Mouse (Mus musculus): Measurements from ENCODE around the gene Smg7. TPM values are rescaled to one million over a fixed set of nuclear protein-coding genes. Genes with fewer than 3 reads are reported as not detected.

Gene Smg7
- polyA plus RNA-seq, 1 experiment from 2014 or later: 23.1 TPM

DNA sequence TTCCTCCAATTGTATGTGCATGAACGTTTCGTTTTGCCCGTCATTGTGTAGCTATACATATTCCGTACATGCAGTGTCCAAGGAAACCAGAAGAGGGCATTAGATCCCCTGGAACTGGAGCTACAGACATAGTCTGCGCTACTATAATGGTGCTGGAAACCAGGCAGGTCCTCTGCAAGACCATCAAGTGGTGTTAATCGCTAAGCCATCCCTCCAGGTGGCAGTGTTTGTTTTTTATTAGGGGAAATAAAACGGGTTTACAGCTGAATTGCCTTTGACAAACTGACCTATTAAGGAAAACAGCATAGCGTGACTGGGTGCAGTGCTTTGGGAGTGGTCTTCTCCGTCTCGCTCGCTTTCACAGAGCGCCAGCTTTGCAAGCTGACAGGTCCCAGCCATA is 112.2 kb downstream of the Smg7 start:
- ATAC-seq (replicated peaks; ENCODE audit: low FRiP score, low read depth) (peak; percentile 82), DNase-seq (ENCODE audit: low spot score) (peak; percentile 88)
- no peaks in the 10 kb centered on the region for H3K9me3 ChIP-seq (replicated peaks; ENCODE audit: low read length)
- H3K27me3 ChIP-seq (ENCODE audit: insufficient read depth, low read length): no peaks in the 10 kb centered on the region
- no peak overlapping the region for H3K27ac ChIP-seq
- no peaks in the 10 kb centered on the region for H3K36me3 ChIP-seq (ENCODE audit: insufficient read depth, low read length)
- peaks cover 7% of the 10 kb centered on the region for H3K4me1 ChIP-seq (replicated peaks; ENCODE audit: insufficient read depth, low read length)
- WGBS: 9% methylated on average over 12 of the region's 12 CpGs
- H3K4me3 ChIP-seq (replicated peaks; ENCODE audit: low read depth, low read length): no peak overlapping the region
- peak; percentile 91 for TF ChIP-seq CTCF (IDR thresholded peaks at IDR 0.05; ENCODE audit: low read depth)
- H3K4me2 ChIP-seq (ENCODE audit: low read length): peak overlapping the region; percentile 13; the same call in 1 of the 2 replicates
- H3K9ac ChIP-seq (ENCODE audit: low read depth, low read length): no peak overlapping the region

- H3K9ac ChIP-seq (ENCODE audit: low read depth, low read length): no peak overlapping the region
- no peaks in the 10 kb centered on the region for H3K36me3 ChIP-seq (ENCODE audit: insufficient read depth, low read length)
- DNase-seq (ENCODE audit: low spot score) (no peak), ATAC-seq (replicated peaks; ENCODE audit: low FRiP score, low read depth) (no peak)
- H3K4me2 ChIP-seq (ENCODE audit: low read length): no peak overlapping the region
- H3K9me3 ChIP-seq (replicated peaks; ENCODE audit: low read length): no peaks in the 10 kb centered on the region
- no peak overlapping the region for H3K27ac ChIP-seq
- H3K4me1 ChIP-seq (replicated peaks; ENCODE audit: insufficient read depth, low read length): peaks cover 7% of the 10 kb centered on the region
- H3K4me3 ChIP-seq (replicated peaks; ENCODE audit: low read depth, low read length): no peak overlapping the region
- H3K27me3 ChIP-seq (ENCODE audit: insufficient read depth, low read length): no peaks in the 10 kb centered on the region
- 49% methylated on average over 4 of the region's 4 CpGs for WGBS
- TF ChIP-seq CTCF (IDR thresholded peaks at IDR 0.05; ENCODE audit: low read depth): no peak
Observed at GRCm38 (mm10) chr1:152788121-152788660, 114.3 kb downstream of the Smg7 start.

Other genes with a start within 250 kb of the Smg7 start
- gene Apobec4, start 152.1 kb downstream of the Smg7 start, polyA plus RNA-seq (2015; fragmentation: Nextera tagmentation; extraction: Ambion mirVana): not detected in 2 replicates
- 59.4 and 60.9 TPM in 2 replicates for gene Rgl1, start 136.3 kb downstream of the Smg7 start, polyA plus RNA-seq (2015; fragmentation: Nextera tagmentation; extraction: Ambion mirVana)
- gene Arpc5, start 136.1 kb downstream of the Smg7 start, polyA plus RNA-seq (2015; fragmentation: Nextera tagmentation; extraction: Ambion mirVana): 294 and 307 TPM in 2 replicates
- gene Ncf2, start 102.5 kb downstream of the Smg7 start, polyA plus RNA-seq (2015; fragmentation: Nextera tagmentation; extraction: Ambion mirVana): 7.3 and 8.3 TPM in 2 replicates
- 0.58 and 0.84 TPM in 2 replicates for gene Nmnat2, start 52.3 kb upstream of the Smg7 start, polyA plus RNA-seq (2015; fragmentation: Nextera tagmentation; extraction: Ambion mirVana)

All from kidney, postnatal 0 days (tissue).